Mouse (Mus musculus) intestine, postnatal 0 days (tissue): ENCODE measurements around the gene Gm8677. TPM values are rescaled to one million over a fixed set of nuclear protein-coding genes. Genes with fewer than 3 reads are reported as not detected.
"Not testable (repeated sequence)": the region's sequence is repeated elsewhere in the genome, so short reads cannot be mapped to it uniquely, and the experiment has no call there.

Experiments used
- ATAC-seq: fragments of 200-750 bp; cut with Nextera tagmentation; 2 replicates; pipeline ENCODE4 v1.8.0; 2017; ENCODE audit warnings: mild to moderate bottlenecking, moderate TSS enrichment, moderate library complexity
- H3K27ac ChIP-seq: fragments of 300-500 bp; sonication (generic); 2 replicates; pipeline ENCODE4 v1.5.1; 2014; ENCODE audit warnings: mild to moderate bottlenecking, low read depth, low read length, moderate library complexity
- H3K27me3 ChIP-seq: fragments of 300-500 bp; sonication (generic); replicated peaks from 2 replicates; pipeline ENCODE4 v1.6.1; 2014; ENCODE audit warnings: low read length, mixed read lengths; ENCODE audit not compliant: control insufficient read depth, insufficient read depth
- H3K36me3 ChIP-seq: fragments of 300-500 bp; sonication (generic); 2 replicates; pipeline ENCODE4 v1.6.1; 2014; ENCODE audit warnings: mild to moderate bottlenecking, moderate library complexity; ENCODE audit not compliant: control insufficient read depth, insufficient read depth
- H3K4me1 ChIP-seq: fragments of 300-500 bp; sonication (generic); replicated peaks from 2 replicates; pipeline ENCODE4 v1.6.1; 2014; ENCODE audit warnings: antibody characterized with exemption, low read length, mixed read lengths; ENCODE audit not compliant: control insufficient read depth, insufficient read depth
- H3K4me2 ChIP-seq: fragments of 300-500 bp; sonication (generic); replicated peaks from 2 replicates; pipeline ENCODE4 v1.6.1; 2014; ENCODE audit warnings: low read depth, mild to moderate bottlenecking, moderate library complexity
- H3K4me3 ChIP-seq: fragments of 300-500 bp; sonication (generic); 2 replicates; pipeline ENCODE4 v1.5.1; 2014; ENCODE audit warnings: low read depth, low read length
- H3K9ac ChIP-seq: fragments of 300-500 bp; sonication (generic); 2 replicates; pipeline ENCODE4 v1.6.1; 2014; ENCODE audit warnings: mild to moderate bottlenecking, low read depth, low read length
- H3K9me3 ChIP-seq: fragments of 300-500 bp; sonication (generic); 2 replicates; pipeline ENCODE4 v1.6.1; 2016; ENCODE audit warnings: mixed run types; ENCODE audit not compliant: control insufficient read depth
- WGBS: fragments of 180-500 bp; shearing (Covaris S2); extraction: QIAGEN DNeasy Blood & Tissue Kit; methylation state at CpG from one replicate; pipeline ENCODE4 v1.1.7; 2014; 5-methylcytosine and 5-hydroxymethylcytosine counted together
- polyA plus RNA-seq: library from polyadenylated mRNA; unstranded; fragments of >200 nt; fragmentation: Nextera tagmentation; extraction: Ambion mirVana; gene quantifications from 2 replicates; pipeline ENCODE4 v1.2.1, GENCODE M21; 2015

The Gm8677 gene
- not detected in 2 replicates for polyA plus RNA-seq

DNA sequence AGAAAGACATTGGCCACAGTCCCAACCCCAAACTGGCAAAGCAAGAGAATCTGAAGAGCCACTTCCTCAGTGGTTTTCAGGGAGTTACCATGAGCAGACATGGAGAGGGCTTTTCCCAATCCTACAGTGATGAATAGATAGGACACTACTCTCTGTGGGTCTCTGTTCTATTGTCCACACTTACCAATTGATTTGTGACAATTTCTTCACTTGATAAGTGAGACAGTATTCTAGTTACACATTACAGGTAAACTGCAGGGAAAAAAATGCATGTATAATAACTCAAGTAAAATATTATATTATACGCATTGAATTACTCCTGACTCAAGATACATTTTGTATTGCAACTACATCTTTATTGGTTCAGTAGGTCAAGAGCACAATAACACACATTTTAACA is at the start of gene Gm8677:
TSS of gene Gm8677 (minus strand) at position 101 of the 400 bp plus-strand sequence.
- not testable (repeated sequence) for H3K36me3 ChIP-seq, H3K9me3 ChIP-seq, H3K4me3 ChIP-seq, H3K27me3 ChIP-seq, ATAC-seq, H3K27ac ChIP-seq, H3K4me1 ChIP-seq, H3K9ac ChIP-seq, H3K4me2 ChIP-seq
- WGBS, result no CpG with 5 or more reads among the region's 1 CpGs

DNA sequence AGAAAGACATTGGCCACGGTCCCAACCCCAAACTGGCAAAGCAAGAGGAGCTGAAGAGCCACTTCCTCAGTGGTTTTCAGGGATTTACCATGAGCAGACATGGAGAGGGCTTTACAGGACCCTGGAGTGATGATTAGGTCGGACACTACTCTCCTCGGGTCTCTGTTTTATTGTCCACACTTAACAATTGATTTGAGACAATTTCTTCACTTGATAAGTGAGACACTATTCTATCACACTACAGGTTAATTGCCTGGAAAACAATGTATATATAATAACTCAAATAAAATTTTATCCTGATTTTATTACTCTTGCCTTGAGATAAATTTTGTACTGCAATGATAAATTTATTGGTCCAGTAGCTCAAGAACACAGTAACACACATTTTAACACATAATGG is 30.6 kb upstream of the Gm8677 start, which contains the start of gene Gm4201:
TSS of gene Gm4201 (minus strand) at position 101 of the 400 bp plus-strand sequence.
- H3K4me3 ChIP-seq, H3K4me1 ChIP-seq, H3K9ac ChIP-seq, H3K36me3 ChIP-seq, H3K27ac ChIP-seq, ATAC-seq, H3K4me2 ChIP-seq, H3K27me3 ChIP-seq, H3K9me3 ChIP-seq: not testable (repeated sequence)
- WGBS, result no CpG with 5 or more reads among the region's 3 CpGs

DNA sequence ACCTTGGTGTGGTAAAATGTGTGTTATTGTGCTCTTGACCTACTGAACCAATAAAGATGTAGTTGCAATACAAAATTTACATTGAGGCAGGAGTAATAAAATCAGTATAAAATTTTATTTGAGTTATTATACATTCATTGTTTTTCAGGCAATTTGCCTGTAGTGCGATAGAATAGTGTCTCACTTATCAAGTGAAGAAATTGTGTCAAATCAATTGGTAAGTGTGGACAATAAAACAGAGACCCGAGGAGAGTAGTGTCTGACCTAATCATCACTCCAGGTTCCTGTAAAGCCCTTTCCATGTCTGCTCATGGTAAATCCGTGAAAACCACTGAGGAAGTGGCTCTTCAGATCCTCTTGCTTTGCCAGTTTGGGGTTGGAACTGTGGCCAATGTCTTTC is 12.0 kb downstream of the Gm8677 start, which contains the start of gene Vmn1r152:
TSS of gene Vmn1r152 (plus strand) at position 301 of the 400 bp plus-strand sequence.
- H3K27ac ChIP-seq, ATAC-seq, H3K4me3 ChIP-seq, H3K9ac ChIP-seq, H3K4me2 ChIP-seq, H3K27me3 ChIP-seq, H3K9me3 ChIP-seq, H3K36me3 ChIP-seq, H3K4me1 ChIP-seq: not testable (repeated sequence)
- WGBS, result no CpG with 5 or more reads among the region's 3 CpGs

DNA sequence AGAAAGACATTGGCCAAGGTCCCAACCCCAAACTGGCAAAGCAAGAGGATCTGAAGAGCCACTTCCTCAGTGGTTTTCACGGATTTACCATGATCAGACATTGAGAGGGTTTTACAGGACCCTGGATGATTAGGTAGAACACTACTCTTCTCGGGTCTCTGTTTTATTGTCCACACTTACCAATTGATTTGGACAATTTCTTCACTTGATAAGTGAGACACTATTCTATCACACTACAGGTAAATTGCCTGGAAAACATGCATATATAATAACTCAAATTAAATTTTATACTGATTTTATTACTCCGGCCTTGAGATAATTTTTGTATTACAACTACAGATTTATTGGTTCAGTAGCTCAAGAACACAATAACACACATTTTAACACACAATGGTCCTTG is 35.1 kb downstream of the Gm8677 start, which contains the start of gene Vmn1r151:
TSS of gene Vmn1r151 (minus strand) at position 101 of the 400 bp plus-strand sequence.
- H3K4me2 ChIP-seq, H3K4me3 ChIP-seq, H3K4me1 ChIP-seq, ATAC-seq, H3K36me3 ChIP-seq, H3K9me3 ChIP-seq, H3K9ac ChIP-seq, H3K27ac ChIP-seq, H3K27me3 ChIP-seq: not testable (repeated sequence)
- WGBS, result 31% methylated on average over 1 of the region's 3 CpGs

Other genes with a start within 250 kb of the Gm8677 start
- not detected in 2 replicates for gene Gm4187, start 205.2 kb downstream of the Gm8677 start, polyA plus RNA-seq
- not detected in 2 replicates for gene Gm8660, start 163.8 kb downstream of the Gm8677 start, polyA plus RNA-seq
- gene Vmn1r148, start 121.3 kb downstream of the Gm8677 start, polyA plus RNA-seq, result not detected in 2 replicates
- gene Vmn1r149, start 96.7 kb downstream of the Gm8677 start, polyA plus RNA-seq, result not detected in 2 replicates
- gene Gm10665, start 70.8 kb downstream of the Gm8677 start, polyA plus RNA-seq, result not detected in 2 replicates
- not detected in 2 replicates for gene Vmn1r151, start 35.2 kb downstream of the Gm8677 start, polyA plus RNA-seq
- gene Vmn1r152, start 11.9 kb downstream of the Gm8677 start, polyA plus RNA-seq, result not detected in 2 replicates
- gene Gm4201, start 30.5 kb upstream of the Gm8677 start, polyA plus RNA-seq, result not detected in 2 replicates
- not detected in 2 replicates for gene Gm4565, start 53.2 kb upstream of the Gm8677 start, polyA plus RNA-seq
- gene Vmn1r155, start 123.1 kb upstream of the Gm8677 start, polyA plus RNA-seq, result not detected in 2 replicates
- not detected in 2 replicates for gene Gm8693, start 157.4 kb upstream of the Gm8677 start, polyA plus RNA-seq
- gene Gm4567, start 184.8 kb upstream of the Gm8677 start, polyA plus RNA-seq, result not detected in 2 replicates
- gene Vmn1r157, start 226.8 kb upstream of the Gm8677 start, polyA plus RNA-seq, result not detected in 2 replicates